Mouse (Mus musculus): ENCODE measurements around the gene Kcnt2. TPM values are rescaled to one million over a fixed set of nuclear protein-coding genes. Genes with fewer than 3 reads are reported as not detected.

Kcnt2 gene
- 0.85 and 0.89 TPM in 2 replicates for polyA plus RNA-seq (2015; fragmentation: Nextera tagmentation; extraction: Ambion mirVana)

DNA sequence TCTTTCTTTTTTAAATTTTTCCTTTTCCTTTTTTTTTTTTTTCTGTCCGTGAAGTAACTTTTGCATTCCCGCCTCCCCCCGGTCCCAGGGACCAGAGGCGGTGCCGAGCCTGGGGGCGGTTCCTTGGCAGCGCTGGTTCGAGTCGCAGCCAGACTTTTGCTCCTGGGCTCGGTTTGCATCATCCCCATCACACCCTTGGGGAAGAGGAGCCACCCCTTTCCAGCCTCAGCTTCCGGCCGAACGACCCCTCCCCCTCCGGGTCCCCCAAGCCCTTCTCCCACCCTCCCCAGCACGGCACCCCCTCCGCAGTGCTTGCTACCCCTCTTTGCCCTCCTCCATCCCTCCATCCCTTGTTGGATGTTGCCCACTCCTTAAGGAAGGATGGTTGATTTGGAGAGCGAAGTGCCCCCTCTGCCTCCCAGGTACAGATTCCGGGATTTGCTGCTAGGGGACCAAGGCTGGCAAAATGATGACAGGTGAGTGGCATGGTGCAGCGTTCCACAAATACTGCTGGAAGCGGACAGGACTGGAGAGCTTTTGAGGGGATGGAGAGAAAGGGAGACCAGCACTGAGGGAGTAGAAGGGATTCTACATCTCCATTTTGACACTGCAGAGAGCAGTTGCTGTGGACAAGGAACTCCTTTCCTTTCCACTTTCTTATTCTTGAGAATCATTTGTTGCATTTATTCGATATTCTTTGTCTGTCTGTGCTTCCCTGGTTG is at the start of gene Kcnt2:
TSS of gene Kcnt2 (plus strand) at position 283 of the 722 bp plus-strand sequence.
- no peaks in the 10 kb centered on the region for H3K36me3 ChIP-seq
- under 1% methylated on average over 21 of the region's 21 CpGs for WGBS
- H3K27me3 ChIP-seq, result no peaks in the 10 kb centered on the region
- H3K4me3 ChIP-seq (replicated peaks), result peak within 1 kb of the TSS; percentile 48
- H3K9me3 ChIP-seq (replicated peaks), result no peaks in the 10 kb centered on the region
- H3K4me1 ChIP-seq, result peaks cover 7% of the 10 kb centered on the region
- H3K9ac ChIP-seq, result 0 out of 2 replicates have a peak within 1 kb of the TSS, but pooled peaks have one; percentile 15
- 0 out of 2 replicates have a peak, but pooled peaks have one; percentile 34 for ATAC-seq (ENCODE audit: insufficient number of reproducible peaks, low FRiP score, low TSS enrichment, low read depth)
- no peak within 1 kb of the TSS for H3K27ac ChIP-seq (replicated peaks)
- peak within 1 kb of the TSS; percentile 78 for H3K4me2 ChIP-seq (replicated peaks)

DNA sequence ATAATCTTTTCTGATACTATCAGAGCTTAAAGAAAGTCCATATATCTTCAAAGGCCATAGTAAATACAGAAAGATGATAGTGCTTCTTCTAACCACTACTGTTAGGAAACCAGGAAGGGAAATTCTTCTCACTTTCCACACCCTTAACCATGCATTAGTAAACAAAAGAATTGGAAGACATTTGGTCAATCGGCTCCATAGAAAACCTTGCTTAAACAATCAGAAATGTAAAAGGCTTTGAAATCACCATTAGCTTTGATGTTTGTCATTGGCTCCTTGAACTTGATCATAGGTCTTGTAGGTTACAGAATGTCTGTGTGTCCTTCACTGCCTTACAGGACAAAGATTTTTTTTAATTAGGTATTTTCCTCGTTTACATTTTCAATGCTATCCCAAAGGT is 40.6 kb upstream of the Kcnt2 start:
- Histone ChIP-seq H3K27me3 (no peaks in the 10 kb centered on the region), H3K9me3 (replicated peaks) (no peaks in the 10 kb centered on the region), H3K4me1 (no peaks in the 10 kb centered on the region), H3K27ac (replicated peaks) (no peak overlapping the region), H3K4me3 (replicated peaks) (no peak overlapping the region), H3K36me3 (no peaks in the 10 kb centered on the region), H3K4me2 (replicated peaks) (no peak overlapping the region), H3K9ac (no peak overlapping the region)
- no peak for ATAC-seq (ENCODE audit: insufficient number of reproducible peaks, low FRiP score, low TSS enrichment, low read depth)
- 77% methylated on average over 2 of the region's 2 CpGs for WGBS

DNA sequence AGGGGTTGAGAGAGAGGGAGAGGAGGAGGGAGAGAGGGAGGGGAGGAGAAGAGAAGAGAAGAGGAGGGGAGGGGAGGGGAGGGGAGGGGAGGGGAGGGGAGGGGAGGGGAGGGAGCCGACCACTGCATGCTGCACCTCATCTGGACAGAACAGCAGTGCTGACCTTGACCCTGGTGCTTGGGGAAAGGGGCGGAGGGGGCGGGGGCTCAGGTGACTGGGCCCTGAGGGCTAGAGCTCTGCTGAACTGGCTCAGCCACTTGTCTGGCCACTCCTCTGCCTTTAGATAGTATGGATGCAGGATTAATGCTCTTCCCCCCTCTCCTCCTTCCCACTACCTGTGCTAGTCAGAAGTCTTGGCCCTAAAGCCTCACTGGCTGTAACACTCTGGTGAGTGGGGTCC is 20.7 kb upstream of the Kcnt2 start:
- H3K4me1 ChIP-seq, result no peaks in the 10 kb centered on the region
- H3K27me3 ChIP-seq, result no peaks in the 10 kb centered on the region

DNA sequence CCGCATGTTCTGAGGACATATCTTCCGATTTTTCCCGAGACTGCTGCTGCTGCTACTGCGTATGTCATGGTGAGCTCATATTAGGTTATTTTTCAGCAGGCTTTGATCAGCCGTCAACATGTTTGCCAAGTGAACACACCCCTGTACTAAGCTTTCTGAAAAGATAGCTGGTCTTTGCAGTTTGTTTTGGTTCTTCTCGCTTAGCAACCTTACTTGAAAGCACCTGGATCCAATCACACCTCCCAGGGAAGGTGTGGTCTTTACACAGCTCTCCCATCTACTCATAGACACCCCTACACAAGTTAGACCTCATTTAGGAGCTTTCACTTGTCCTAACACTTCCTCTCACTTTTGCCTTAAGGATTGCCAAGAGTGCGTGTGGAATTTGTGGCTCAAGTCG is 19.3 kb upstream of the Kcnt2 start:
- Histone ChIP-seq H3K9ac (no peak overlapping the region), H3K27me3 (no peaks in the 10 kb centered on the region), H3K36me3 (no peaks in the 10 kb centered on the region), H3K4me1 (no peaks in the 10 kb centered on the region), H3K27ac (replicated peaks) (no peak overlapping the region), H3K9me3 (replicated peaks) (no peaks in the 10 kb centered on the region), H3K4me3 (replicated peaks) (no peak overlapping the region), H3K4me2 (replicated peaks) (no peak overlapping the region)
- WGBS, result 48% methylated on average over 8 of the region's 8 CpGs
- ATAC-seq (ENCODE audit: insufficient number of reproducible peaks, low FRiP score, low TSS enrichment, low read depth), result no peak

More for the DNA sequence above, 20.7 kb upstream of the Kcnt2 start:
- no peak overlapping the region for H3K4me2 ChIP-seq (replicated peaks)
- WGBS, result 51% methylated on average over 2 of the region's 3 CpGs
- H3K27ac ChIP-seq (replicated peaks), result no peak overlapping the region
- H3K36me3 ChIP-seq, result no peaks in the 10 kb centered on the region
- no peak for ATAC-seq (ENCODE audit: insufficient number of reproducible peaks, low FRiP score, low TSS enrichment, low read depth)
- H3K9ac ChIP-seq, result no peak overlapping the region
- H3K4me3 ChIP-seq (replicated peaks), result no peak overlapping the region
- H3K9me3 ChIP-seq (replicated peaks), result no peaks in the 10 kb centered on the region

DNA sequence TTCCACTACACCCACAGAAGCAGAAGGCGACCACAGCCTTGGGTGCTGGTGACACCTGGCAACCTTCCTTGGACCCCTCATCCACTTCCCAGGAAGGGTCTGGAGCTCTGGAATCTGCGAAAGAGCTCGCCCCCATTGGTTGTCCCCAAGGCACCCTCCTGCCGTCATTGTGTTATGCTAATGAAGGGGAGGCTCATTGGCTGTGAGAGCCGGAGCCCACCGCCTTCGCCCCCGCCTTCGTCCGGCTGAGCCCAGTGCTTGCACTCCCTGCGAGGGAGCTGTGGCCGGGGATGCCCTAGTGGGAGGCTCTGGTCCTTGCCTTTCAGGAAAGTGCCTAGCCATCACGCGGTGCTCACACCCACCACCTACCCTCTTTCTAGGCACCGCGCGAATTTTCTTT is 493 bp upstream of the Kcnt2 start:
- Histone ChIP-seq H3K4me1 (peaks cover 7% of the 10 kb centered on the region), H3K27ac (replicated peaks) (no peak overlapping the region), H3K9me3 (replicated peaks) (no peaks in the 10 kb centered on the region), H3K4me3 (replicated peaks) (peak overlapping the region; percentile 48), H3K4me2 (replicated peaks) (peak overlapping the region; percentile 78), H3K9ac (0 out of 2 replicates have a peak overlapping the region, but pooled peaks have one; percentile 15), H3K27me3 (no peaks in the 10 kb centered on the region), H3K36me3 (no peaks in the 10 kb centered on the region)
- ATAC-seq (ENCODE audit: insufficient number of reproducible peaks, low FRiP score, low TSS enrichment, low read depth), result peak; percentile 92
- under 1% methylated on average over 17 of the region's 17 CpGs for WGBS

DNA sequence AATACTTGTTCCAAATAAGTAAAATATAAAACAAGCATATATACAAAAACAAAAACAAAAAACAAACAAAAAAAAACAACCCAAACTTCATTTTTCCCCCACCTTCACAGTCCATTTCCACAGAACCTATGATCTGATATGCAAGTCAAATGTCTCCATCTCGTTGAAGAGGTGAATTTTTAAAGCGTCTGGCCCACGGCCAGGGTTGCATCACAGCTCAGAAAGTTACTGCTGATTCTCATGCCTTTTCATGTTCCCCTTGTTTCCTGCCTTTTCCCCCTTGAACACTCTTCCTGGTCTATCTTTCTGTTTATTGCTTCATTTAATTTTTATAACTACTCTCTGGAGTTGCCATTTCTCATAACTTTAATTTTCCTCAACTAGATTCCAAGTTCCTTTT is 18.7 kb downstream of the Kcnt2 start:
- Histone ChIP-seq H3K4me2 (replicated peaks) (no peak overlapping the region), H3K9me3 (replicated peaks) (no peaks in the 10 kb centered on the region), H3K36me3 (no peaks in the 10 kb centered on the region), H3K27ac (replicated peaks) (no peak overlapping the region), H3K9ac (no peak overlapping the region), H3K27me3 (no peaks in the 10 kb centered on the region), H3K4me3 (replicated peaks) (no peak overlapping the region), H3K4me1 (no peaks in the 10 kb centered on the region)
- ATAC-seq (ENCODE audit: insufficient number of reproducible peaks, low FRiP score, low TSS enrichment, low read depth), result no peak
- WGBS, result 70% methylated on average over 3 of the region's 3 CpGs

DNA sequence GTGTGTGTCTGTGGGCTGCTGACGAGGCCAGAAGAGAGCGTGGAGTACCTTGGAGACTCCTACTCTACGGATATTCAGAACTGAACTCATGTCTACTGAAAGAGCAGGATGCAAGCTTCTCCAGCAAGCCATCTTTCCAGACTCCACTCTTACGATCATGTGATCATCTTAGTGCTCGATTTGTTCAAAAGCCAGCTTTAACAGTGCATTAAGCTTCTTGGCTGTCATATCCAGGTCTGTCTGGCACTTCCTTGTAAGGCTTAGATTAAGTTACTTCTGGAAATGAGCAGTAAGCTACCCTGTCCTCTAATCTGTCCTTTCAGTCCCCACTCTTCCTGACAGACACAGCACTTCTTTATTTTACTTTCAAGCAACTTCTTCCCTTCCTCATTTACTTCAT is 20.1 kb downstream of the Kcnt2 start:
- 69% methylated on average over 5 of the region's 5 CpGs for WGBS

DNA sequence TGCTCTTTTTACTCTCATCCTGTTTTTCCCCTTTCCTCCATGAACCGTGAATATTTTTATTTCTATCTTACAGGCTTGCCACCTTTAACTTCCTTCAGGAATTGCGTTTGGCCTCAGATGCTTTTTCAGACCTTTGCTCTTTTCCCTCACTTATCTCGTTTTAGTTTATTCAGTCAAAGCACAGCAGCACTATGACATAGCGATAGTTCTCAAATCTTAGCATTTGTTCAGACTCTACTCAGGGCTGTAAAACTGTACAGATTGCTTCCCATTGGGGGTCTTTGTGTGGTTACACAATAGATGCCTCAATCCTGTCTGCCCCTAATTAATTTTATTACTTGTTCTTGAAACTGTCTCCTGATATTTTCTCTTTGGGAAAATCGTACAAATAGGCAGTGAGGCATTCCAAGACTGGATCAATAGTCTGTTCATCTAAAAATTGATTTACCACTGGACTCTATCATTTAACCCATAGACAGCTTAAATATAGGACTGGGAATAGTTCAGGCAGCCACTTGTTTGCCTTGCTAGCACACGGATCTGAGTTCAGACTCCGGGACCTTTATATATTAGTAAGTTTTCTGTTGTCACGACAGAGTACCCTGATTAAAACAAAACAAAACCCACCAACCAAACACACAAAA is 20.8 kb downstream of the Kcnt2 start:
- no peak overlapping the region for H3K27ac ChIP-seq (replicated peaks)
- H3K4me3 ChIP-seq (replicated peaks), result no peak overlapping the region
- WGBS, result 66% methylated on average over 8 of the region's 8 CpGs
- H3K4me2 ChIP-seq (replicated peaks), result no peak overlapping the region
- H3K36me3 ChIP-seq, result no peaks in the 10 kb centered on the region
- H3K4me1 ChIP-seq, result no peaks in the 10 kb centered on the region
- no peaks in the 10 kb centered on the region for H3K27me3 ChIP-seq
- no peaks in the 10 kb centered on the region for H3K9me3 ChIP-seq (replicated peaks)
- ATAC-seq (ENCODE audit: insufficient number of reproducible peaks, low FRiP score, low TSS enrichment, low read depth), result no peak
- H3K9ac ChIP-seq, result no peak overlapping the region

More for the DNA sequence above, 20.1 kb downstream of the Kcnt2 start:
- ATAC-seq (ENCODE audit: insufficient number of reproducible peaks, low FRiP score, low TSS enrichment, low read depth), result no peak
- Histone ChIP-seq H3K27ac (replicated peaks) (no peak overlapping the region), H3K9ac (no peak overlapping the region), H3K4me3 (replicated peaks) (no peak overlapping the region), H3K4me1 (no peaks in the 10 kb centered on the region), H3K27me3 (no peaks in the 10 kb centered on the region), H3K4me2 (replicated peaks) (no peak overlapping the region), H3K36me3 (no peaks in the 10 kb centered on the region), H3K9me3 (replicated peaks) (no peaks in the 10 kb centered on the region)

DNA sequence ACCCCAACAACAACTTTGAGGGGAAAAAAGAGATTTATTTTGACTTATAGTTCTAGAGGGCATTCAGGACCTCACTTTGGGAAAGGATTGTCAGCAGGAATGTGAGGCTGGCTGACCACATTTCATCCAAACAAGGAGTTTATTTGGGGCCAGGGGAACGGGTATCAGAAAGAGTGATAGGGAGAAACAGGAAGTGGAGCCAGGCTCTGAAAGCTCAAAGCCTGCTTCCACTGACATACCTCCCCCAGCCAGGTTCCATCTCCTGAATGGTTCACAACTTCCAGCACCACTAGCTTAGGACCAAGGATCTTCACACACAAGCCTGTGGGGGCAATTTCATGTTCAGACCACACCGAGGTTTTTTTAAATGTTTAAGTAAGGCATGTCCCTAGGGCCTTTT is 21.3 kb downstream of the Kcnt2 start:
- ATAC-seq (ENCODE audit: insufficient number of reproducible peaks, low FRiP score, low TSS enrichment, low read depth), result no peak
- Histone ChIP-seq H3K4me2 (replicated peaks) (no peak overlapping the region), H3K9me3 (replicated peaks) (no peaks in the 10 kb centered on the region), H3K36me3 (no peaks in the 10 kb centered on the region), H3K27me3 (no peaks in the 10 kb centered on the region), H3K4me1 (no peaks in the 10 kb centered on the region), H3K27ac (replicated peaks) (no peak overlapping the region), H3K9ac (no peak overlapping the region), H3K4me3 (replicated peaks) (no peak overlapping the region)
- 32% methylated on average over 2 of the region's 2 CpGs for WGBS

DNA sequence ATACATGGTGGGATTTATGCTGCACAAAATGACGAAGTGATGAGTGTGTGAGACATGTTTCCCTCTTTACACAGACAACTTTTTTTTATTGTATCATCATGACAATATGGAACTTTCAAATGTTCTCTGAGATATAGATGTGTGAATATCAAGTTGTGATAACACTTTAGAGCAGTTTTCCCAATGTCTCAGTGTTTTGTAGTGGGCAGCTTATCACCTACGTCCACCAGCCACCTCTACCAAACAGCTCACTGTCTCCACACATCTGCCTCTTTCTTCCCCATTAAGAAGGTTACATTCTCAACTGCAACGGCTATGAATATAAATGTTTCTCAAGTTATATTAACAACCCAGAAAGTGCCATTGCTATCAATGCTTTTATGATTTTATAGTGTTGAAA is 27.7 kb downstream of the Kcnt2 start:
- no peaks in the 10 kb centered on the region for H3K4me1 ChIP-seq
- no peak overlapping the region for H3K4me3 ChIP-seq (replicated peaks)
- no peak overlapping the region for H3K9ac ChIP-seq
- no peak for ATAC-seq (ENCODE audit: insufficient number of reproducible peaks, low FRiP score, low TSS enrichment, low read depth)
- no peaks in the 10 kb centered on the region for H3K27me3 ChIP-seq
- 79% methylated on average over 3 of the region's 3 CpGs for WGBS
- no peak overlapping the region for H3K27ac ChIP-seq (replicated peaks)
- no peaks in the 10 kb centered on the region for H3K9me3 ChIP-seq (replicated peaks)
- no peaks in the 10 kb centered on the region for H3K36me3 ChIP-seq
- no peak overlapping the region for H3K4me2 ChIP-seq (replicated peaks)

DNA sequence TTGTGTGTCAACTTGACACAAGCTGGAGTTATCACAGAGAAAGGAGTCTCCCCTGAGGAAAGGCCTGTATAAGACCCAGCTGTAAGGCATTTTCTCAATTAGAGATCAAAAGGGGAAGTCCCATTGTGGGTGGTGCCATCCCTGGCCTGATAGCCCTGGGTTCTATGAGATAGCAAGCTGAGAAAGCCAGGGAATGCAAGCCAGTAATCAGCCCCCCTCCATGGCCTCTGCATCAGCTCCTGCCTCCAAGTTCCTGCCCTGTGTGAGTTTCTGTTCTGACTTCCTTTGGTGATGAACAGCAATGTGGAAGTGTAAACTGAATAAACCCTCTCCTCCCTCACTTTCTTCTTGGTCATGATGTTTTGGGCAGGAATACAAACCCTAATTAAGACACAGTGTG is 29.9 kb downstream of the Kcnt2 start:
- H3K36me3 ChIP-seq, result no peaks in the 10 kb centered on the region
- H3K27ac ChIP-seq (replicated peaks), result no peak overlapping the region
- H3K4me1 ChIP-seq, result no peaks in the 10 kb centered on the region
- no peaks in the 10 kb centered on the region for H3K9me3 ChIP-seq (replicated peaks)
- no peak for ATAC-seq (ENCODE audit: insufficient number of reproducible peaks, low FRiP score, low TSS enrichment, low read depth)
- no peak overlapping the region for H3K4me3 ChIP-seq (replicated peaks)
- H3K9ac ChIP-seq, result no peak overlapping the region
- no peaks in the 10 kb centered on the region for H3K27me3 ChIP-seq
- no peak overlapping the region for H3K4me2 ChIP-seq (replicated peaks)

DNA sequence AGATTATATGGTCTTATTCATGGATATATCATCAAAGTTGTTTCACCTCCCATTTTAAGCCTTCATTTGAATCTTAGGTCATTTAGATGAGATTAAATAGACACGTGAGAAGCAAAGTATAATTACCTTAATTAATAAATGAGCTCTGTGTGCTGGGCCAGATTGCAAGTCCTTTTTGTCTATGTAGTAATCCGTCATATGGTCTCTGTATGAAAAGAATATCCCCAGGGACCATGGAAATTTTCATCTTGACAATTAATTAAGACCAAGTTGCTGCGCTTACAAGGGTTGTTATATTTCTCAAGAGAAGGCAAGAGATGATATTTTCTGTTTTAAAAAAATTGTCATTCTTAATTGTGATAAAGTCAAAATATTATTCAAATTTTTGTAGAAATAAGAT is 47.2 kb downstream of the Kcnt2 start:
- H3K36me3 ChIP-seq, result no peaks in the 10 kb centered on the region
- H3K27ac ChIP-seq (replicated peaks), result no peak overlapping the region
- H3K27me3 ChIP-seq, result no peaks in the 10 kb centered on the region
- no peak for ATAC-seq (ENCODE audit: insufficient number of reproducible peaks, low FRiP score, low TSS enrichment, low read depth)
- WGBS, result 55% methylated on average over 3 of the region's 3 CpGs
- H3K4me2 ChIP-seq (replicated peaks), result no peak overlapping the region
- no peak overlapping the region for H3K4me3 ChIP-seq (replicated peaks)
- no peaks in the 10 kb centered on the region for H3K9me3 ChIP-seq (replicated peaks)
- H3K4me1 ChIP-seq, result no peaks in the 10 kb centered on the region
- H3K9ac ChIP-seq, result no peak overlapping the region

Data from embryonic facial prominence, embryonic 15.5 days (tissue).